Mouse (Mus musculus) fat pad, adult 2 months (tissue): ENCODE data around the gene Hoxa6.

Experiments used
- DNase-seq: peaks from one replicate; pipeline ENCODE4 v3.0.0-alpha.2; 2011; ENCODE audit warnings: low read depth, low spot score; ENCODE audit errors: extremely low read depth

The Hoxa6 gene

DNA sequence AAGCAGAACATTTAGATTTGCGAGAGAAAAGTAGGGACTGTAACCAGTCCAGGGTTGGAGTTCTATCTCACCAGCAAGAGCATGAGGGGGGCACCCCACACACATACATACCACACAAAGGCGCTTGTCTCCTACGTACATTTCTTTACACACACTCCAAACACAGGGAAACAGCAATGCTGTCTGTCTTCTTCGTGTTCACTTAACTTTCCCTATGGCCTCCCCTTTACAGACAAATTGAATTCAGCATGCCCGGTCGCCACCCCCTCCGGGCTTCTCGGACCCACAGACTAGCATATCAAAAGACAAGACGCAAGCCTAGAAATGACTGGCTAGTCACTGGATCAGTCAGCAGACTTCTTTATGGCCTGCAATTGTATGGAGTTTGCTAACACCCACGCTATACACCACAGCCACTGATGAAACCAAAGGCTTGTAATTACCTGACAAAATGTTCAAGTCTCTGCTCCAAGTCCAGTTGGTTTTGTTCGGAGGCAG is 28.3 kb downstream of the Hoxa6 start:
- no peak for DNase-seq

DNA sequence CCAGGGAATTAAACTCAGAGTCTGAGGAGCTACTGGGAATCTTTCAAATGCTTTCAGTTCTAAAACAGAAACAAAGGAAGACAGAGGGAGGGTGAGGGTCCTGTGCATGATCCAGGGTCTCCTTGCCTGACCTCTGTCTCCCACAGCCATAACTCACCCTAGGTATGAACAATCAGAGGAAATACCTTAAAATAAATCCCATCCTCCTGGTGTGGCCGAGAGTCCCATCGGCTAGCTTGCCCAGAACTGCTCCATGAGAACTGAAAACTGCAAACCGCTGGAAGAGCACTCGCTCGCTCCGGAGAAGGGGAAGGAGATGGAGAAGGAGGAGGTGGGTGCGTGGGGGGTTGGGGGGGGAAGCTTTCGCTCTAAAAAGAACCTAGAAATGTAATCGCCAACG is 28.8 kb downstream of the Hoxa6 start:
- DNase-seq, result no peak

DNA sequence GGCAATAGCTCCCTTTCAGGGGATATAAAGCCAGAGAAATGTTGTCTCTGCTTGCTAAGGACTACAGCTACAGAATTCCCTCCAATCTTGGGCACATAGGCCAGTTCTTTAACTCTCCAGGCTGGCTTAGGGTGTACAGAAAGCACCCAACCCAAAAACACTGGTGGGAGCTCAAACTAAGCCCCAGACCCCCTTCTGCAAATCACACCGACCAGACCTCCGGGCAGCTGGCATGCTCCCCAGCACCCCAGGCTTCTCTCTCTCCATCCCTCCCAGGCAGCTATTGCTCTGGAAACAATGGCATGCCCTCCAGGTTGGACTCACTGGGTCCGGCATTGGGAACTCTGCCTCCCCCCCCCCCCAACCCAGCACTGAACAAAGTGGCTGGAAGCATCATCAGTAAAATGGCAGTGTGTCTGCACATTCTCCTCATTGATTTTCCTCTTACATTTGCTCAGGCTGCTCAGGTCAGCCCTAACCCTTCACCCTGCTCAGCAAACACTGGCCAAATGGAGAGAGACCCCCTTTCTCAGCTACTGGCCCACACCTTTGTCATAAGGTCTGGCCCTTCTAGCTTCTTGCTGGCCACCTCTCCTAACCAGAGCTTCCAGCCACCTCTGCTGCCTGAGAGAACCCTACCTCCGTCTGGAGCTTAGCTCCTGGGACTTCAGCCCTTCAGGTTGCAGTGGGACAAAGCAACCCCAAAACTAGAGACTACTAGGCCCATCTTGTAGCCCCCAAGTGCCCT is 29.4 kb downstream of the Hoxa6 start:
- no peak for DNase-seq

DNA sequence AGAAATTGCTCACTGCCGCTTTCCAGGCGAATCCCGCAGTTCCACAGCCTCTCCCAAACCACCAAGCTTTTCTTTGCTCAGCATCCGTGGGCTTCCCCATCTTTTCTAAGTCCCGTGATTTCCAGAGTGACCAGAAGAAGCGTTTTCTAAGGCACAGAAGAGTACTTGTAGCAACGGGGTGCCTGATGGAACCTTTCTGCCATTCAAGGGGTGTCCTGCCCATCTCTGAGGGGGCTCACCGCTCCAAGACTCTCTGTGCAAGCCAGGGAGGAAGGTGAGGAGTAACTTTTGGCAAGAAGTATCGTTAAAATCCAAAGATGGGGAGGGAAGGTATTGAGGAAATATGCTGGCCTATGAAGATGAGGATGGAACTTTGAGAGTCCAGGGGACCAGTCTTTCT is 30.7 kb downstream of the Hoxa6 start:
- DNase-seq, result no peak

DNA sequence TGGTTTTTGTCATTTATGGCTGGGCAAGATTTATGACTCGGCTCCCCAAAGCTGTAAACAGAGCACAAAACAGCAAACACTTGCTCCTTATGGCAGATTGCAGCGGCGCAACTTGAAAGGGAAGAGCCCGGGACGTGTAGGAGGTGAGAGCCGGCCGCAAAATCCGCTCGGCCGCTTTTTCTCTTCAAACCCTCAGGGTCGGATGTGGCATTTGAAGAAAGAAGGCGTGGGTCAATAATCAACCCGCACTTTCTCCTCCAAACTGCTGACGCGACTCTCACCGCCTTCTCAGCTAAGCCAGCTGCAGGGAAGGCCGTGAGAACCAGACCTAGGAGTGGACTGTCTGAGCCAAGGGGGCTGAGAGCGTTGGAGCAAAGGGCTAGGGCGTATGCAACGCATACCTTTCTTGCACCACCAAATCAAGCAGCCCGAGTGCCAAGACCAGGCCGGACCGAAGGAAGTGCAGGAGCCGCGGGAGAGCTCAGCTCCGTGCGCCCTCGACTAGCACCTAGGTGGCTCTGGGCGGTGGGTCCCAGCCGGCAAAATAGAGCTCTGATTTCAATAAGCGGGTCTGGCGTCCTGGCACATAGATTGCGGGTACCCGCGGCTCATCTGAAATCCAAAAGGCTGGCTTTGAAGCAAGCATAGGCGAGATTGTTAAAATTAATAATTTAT is 31.3 kb downstream of the Hoxa6 start, which contains the start of gene 5730596B20Rik:
TSS of gene 5730596B20Rik (plus strand) at position 438 of the 675 bp plus-strand sequence.
- no peak for DNase-seq

DNA sequence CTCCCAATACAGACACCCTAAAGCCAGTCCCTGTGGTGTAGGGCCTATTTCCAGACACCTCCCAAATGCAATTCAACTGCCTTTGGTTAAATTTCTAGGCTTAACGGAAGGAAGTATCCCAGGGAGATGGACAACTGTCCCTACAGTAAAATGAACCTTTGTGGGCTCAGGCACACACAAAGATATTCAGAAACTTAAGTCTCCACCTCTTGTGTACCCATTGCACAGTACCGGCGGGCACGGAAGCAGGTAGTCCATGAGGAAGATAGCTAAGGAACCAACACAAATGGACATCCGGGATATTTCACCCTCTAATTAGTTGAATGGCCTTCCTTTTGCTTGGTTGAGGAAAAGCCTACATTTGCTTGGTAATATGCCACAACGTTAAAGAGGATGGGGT is 32.1 kb downstream of the Hoxa6 start:
- DNase-seq, result no peak

DNA sequence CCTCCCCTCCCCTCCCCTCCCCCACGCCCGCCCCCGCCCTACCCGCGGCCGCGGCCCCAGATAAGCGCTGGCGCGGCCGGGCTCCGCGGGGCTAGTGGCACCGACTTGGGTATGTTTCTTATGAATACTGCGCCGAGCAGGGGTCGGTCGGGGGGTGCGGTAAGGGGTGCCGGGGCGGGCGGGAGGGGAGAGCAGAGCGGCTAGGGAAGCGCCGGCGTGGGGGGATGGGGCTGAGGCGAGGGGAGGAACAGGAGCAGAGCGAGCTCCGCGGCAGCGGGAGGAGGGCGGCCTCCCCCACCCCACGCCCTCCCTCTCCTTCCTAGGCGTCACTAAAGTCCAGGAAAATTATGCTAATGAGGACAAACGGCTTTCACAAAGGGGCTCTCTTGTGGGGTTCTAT is 32.7 kb downstream of the Hoxa6 start:
- no peak for DNase-seq

DNA sequence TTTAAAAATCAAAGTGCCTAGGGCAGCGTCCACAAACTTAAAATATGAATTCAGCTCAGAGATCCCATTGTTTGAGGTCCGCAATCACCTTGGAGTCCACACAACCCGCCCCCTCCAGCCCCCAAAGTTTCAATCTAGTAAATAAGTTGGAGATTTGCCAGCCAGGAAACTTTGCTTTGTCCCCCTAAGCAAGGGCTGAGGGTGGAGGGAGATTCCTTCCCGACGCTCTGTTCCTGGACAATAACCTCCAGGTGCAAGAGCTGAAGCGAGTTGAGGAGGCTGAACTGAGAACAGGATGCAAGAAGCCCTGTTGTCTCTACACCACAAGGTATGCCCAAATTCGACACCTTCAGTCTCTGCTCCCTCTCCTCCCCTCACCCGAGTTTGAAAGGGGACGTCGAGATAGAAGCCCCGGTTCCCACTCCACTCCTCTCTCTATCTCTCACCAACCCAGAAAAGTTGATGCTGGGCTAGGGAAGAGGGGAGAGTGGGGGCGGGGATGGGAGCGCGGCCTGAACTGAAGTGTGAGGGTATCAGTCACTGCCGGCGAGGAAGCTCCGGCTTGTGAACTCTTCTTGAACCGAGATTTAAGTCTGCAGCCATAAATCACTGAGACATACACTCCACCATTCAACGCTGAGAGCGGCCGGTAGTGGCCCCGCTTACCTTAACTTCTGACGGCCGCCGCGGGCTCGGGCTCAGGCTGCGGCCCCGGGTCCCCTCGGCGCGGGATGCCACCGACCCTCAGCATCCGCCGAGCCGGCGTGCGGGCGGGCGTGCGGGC is 33.4 kb downstream of the Hoxa6 start:
- no peak for DNase-seq

DNA sequence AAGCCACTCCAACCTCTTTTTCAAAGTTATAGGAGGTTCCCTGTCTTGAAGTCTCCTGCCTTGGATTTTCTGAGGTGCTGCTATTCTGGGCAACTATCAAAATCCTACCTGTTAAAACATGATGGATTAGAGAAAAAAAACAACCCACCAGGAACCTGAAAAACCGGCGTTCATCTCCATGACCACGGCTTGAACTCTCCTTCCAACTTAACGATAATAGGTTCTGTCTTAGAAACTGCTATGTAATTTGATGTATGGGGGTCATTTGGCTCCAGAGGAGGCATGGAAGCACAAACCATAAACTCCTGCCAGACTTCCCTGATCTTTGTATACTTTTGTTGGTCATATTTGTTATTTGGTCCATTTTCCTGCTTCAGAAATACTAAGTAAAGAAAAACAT is 34.9 kb downstream of the Hoxa6 start:
- no peak for DNase-seq

DNA sequence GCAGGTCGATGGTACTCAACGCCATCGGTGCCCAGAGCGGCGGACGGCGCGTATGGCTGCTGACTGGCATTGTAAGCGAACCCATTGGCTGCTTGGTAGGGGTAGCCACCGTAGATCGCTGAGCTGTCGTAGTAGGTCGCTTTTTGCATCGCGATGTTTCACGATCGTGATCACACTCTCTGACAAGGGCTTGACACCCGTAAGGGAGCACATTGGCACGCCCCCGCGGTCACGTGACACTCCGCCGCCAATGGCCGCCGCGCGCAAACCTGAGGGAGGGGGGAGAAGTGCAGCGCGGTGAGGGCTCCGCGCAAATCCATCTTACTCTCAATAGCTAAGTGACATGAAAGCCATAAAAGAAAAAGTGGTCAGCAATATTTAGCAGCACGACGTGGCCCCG is 36.0 kb downstream of the Hoxa6 start:
- DNase-seq, result no peak

DNA sequence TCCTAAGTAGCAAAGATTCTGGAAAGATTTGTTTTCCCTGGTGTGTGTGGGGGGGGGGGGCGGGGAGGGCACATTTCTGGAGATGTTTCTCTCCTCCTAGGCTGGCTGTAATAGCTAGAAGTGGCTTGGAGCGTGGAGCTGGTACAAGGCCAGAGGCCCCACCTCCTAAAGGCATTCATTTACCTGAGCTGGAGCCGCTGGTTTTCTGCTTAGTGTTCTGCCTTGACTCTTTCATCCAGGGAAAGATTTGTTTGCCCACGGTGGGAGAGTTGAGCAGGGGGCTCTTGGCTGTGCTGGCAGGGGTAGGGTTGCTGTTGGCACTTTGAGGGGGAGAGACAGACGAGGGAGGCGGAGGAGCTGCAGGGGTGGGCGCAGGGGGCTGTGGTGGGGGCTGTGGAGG is 36.6 kb downstream of the Hoxa6 start:
- no peak for DNase-seq

DNA sequence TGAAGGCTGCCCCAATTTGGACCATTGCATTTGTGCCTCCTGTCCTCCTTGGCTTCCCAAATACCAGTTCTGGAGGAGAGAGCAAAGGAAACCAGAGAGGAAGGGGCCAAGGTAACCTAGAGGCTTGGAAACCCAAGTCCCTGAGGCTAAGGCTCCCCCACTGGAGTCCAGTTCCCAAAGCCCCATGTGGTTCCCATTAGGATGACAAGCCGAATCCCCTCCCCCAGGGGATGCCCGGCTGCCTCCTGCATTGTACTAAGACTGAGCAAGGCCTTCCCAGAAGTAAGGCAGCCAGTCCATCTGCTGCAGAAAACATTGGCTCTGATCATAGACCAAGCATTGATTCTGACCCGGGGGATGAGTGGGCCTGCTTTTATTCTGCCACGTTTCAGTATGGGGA is 37.2 kb downstream of the Hoxa6 start:
- no peak for DNase-seq

DNA sequence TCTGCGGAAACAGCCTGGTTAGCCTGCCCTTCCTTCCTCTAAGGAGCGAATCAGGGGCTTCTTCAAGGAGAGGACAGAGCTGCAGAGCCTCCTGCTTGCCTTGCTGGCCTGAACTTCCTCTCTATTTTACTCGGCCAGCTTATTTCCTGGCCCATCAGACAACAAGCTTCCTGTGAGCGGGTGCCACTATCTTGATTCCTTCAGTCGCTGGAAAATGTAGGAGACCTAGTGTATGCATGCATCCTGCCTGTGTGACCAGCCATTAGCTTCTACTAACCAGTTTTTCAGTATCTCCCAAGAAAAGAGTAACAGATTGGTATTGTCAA is 37.7 kb downstream of the Hoxa6 start:
- DNase-seq, result no peak

DNA sequence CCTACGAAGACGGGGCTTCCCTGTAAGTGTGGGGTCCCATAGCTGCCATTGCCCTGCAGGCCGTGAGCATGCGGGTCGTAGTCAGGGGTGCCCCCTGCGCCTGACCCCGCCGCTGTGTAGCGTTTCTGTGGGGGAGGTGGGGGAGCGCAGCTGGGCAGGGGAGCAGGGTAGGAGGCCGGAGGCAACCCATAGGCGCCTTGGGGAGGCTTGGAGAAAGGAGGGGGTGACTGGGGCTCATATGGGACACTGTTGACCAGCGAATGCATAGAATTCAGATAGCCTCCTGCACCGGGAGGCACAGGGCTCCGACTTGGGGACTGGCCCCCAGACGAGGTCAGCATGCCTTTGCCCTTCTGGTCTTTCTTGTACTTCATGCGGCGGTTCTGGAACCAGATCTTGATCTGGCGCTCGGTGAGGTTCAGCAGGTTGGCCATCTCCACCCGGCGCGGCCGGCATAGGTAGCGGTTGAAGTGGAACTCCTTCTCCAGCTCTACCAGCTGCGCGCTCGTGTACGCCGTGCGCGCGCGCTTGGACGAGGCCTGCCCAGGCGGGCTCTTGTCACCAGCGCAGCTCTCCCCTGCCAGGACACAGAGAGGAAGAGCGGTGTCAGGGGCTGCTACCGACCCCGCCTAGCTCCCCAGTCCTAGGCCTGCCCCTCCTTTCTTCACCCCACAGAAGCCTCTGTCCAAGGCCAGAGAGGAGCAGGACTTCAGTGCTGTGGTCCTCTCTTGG is 38.2 kb downstream of the Hoxa6 start:
- no peak for DNase-seq

DNA sequence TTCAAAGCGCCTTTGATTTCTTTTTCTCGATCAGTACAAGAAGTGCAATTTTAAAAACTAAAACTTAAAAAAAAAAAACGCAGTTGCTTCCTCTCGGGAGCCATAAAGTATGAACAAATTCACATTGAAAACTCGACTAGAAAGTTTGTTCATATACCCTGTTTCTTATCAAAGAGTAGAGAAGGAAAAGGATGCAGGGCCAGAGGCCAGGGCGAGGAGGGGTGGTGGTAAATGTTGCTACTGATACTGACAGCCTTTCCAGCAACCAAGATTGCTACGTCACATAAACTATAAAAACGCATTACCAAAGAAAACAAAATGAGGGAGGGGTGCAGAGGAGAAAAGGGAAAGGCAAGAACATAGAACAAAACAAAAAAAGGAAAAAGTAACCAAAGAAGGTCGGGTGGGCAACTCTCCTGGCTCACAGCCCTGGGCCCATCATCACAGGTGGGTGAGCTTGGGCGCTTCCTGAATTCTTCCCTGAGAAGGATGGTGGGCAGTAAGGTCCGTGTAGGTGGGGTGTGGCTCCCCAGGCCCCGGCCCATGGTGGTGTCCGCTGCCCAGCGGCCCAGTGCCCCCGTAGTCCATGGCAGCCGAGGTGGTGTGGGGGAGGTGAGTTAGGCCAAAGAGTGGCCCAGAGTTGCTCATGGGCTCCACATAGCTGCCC is 38.9 kb downstream of the Hoxa6 start:
- no peak for DNase-seq

DNA sequence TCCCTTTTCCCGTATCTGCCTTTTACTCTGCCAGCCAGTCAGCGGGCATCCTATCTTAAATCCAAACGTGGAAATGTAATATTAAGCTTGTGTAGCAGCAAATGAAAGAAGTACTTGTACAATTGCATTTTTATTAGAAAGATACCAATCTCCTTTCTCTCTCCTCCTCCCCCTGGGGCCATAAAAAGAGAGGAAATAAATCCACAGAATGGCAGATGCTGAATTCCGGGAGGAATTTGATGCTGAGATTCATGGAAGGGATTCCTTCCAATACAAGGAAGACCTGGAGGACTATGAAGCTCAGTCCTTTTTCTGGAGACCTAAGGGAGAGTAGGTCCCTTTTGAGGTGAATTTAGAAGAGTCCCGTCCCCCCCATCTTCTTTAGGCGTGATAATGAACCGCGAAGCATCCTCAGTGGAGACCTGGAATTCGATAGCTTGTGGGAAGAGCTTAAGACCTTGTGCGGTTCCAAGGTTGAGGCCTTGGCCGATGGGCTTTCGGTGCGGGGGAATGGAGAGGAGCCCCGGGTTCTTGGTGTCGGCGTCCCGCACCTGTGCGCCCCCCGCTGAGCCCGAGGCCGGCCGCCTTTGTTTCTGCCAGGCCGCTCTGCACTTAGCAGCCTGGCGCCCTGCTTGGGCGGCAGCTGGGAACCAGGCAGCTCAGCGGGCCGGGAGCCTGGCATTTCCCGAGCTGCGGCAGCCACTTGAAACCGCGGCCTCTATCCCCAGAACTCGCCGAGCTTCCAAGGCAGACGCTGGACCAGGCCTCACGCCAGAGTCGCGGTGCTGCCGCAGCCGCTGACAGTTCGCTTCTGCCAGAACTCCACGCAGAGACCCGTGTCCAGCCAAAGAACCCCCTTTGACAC is 40.1 kb downstream of the Hoxa6 start:
- DNase-seq, result no peak

DNA sequence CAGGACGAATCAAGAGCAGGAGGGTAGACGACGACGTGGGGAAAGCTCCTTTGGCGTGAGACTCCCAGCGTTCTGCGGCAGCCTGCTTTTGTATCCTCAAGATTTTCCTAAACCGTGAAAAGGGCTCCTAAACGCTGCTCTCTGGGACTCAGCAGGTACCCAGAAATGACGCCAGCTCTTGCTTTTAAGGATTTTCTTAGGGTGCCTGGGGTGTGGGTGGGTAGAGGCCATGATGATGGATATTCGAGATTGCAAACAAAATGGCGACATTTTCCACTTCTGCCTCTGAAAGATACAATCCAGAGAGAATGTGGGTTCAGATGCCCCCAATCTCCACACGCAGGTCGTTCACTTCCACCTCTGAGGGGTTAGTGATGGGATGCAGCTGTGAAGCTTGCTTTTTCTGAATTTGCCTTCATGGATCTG is 40.8 kb downstream of the Hoxa6 start:
- no peak for DNase-seq

DNA sequence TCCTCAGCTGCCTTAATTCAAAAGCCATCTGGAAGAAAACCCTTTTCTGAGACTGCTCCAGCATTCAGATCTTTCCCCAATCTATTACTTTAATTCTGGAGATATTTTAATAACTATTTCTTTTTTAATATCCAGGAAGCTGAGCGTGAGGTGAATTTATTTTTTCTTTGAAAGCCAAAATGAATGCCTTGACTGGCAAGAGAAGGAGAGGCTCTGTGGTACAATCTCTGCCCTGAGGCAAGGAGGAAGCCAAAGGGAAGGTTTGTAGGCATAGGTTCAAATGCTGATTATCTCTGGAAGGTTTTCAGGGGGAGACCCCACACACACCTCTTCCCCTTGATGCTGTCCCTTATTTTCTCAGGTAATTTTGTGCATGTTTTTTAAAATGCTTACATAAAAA is 41.3 kb downstream of the Hoxa6 start:
- DNase-seq, result no peak

DNA sequence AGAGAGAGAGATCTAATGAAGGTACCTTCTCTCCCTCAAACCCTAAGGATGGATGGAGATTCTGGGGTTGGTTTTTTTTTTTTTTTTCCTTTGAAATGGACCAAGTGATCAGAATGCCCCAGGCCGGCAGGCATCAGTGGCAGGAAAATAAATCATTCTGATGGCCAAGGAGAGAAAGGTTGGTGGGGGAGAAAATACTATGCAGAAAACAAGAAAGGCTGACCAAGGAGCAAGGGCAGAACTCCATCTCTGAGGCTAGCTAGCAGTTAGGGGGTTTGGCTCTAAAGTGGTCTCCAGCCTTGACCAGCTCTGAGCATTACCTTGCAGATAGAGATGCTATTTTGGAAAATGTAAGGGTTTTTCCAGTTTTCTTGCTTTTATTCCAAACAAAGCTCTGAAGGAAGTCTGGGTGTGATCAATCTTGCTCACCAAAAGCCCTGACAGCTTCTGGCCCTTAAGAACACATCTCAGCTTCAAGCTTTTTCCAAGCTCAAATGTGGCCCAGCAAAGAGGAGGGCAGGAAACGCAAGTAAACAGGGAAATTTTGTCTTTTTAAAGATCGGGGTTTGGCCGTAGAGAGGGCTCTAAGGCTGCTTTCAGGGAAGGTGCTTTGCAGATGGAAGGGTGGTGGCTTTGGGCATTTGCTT is 42.0 kb downstream of the Hoxa6 start:
- no peak for DNase-seq
